Mouse (Mus musculus): Measurements from ENCODE around the gene Rd3l.
"Not testable (repeated sequence)": the region's sequence is repeated elsewhere in the genome, so short reads cannot be mapped to it uniquely, and the experiment has no call there.

Gene Rd3l

GRCm38 (mm10) chr12:111966683-111967173 lies 14.4 kb downstream of the Rd3l start, which contains the start of gene Atp5mpl:
Gene Atp5mpl, minus strand, starts transcription at chr12:111966977.
- DNase-seq (ENCODE audit: low read depth, low spot score): peak; percentile 86

- no peak for DNase-seq (ENCODE audit: low read depth, low spot score)
These were observed 17.8 kb downstream of the Rd3l start for GRCm38 (mm10) chr12:111963339-111963738.

- no peak for DNase-seq (ENCODE audit: low read depth, low spot score)
These were observed 22.8 kb downstream of the Rd3l start for GRCm38 (mm10) chr12:111958101-111958865.

GRCm38 (mm10) chr12:111956173-111956572 lies 24.9 kb downstream of the Rd3l start:
- DNase-seq (ENCODE audit: low read depth, low spot score): no peak

GRCm38 (mm10) chr12:111951701-111952100 lies 29.4 kb downstream of the Rd3l start:
- no peak for DNase-seq (ENCODE audit: low read depth, low spot score)

- DNase-seq (ENCODE audit: low read depth, low spot score): no peak
These were observed 30.6 kb downstream of the Rd3l start for GRCm38 (mm10) chr12:111950486-111950885.

GRCm38 (mm10) chr12:111946716-111947115 lies 34.4 kb downstream of the Rd3l start:
- DNase-seq (ENCODE audit: low read depth, low spot score): no peak

- DNase-seq (ENCODE audit: low read depth, low spot score): not testable (repeated sequence)
These were observed 35.1 kb downstream of the Rd3l start for GRCm38 (mm10) chr12:111945765-111946655.

GRCm38 (mm10) chr12:111945115-111945514 lies 36.0 kb downstream of the Rd3l start:
- DNase-seq (ENCODE audit: low read depth, low spot score): no peak

GRCm38 (mm10) chr12:111944065-111944987 lies 36.8 kb downstream of the Rd3l start:
- not testable (repeated sequence) for DNase-seq (ENCODE audit: low read depth, low spot score)

- DNase-seq (ENCODE audit: low read depth, low spot score): no peak
These were observed 37.6 kb downstream of the Rd3l start for GRCm38 (mm10) chr12:111943421-111944064.

- no peak for DNase-seq (ENCODE audit: low read depth, low spot score)
These were observed 42.4 kb downstream of the Rd3l start for GRCm38 (mm10) chr12:111938623-111939177.

- DNase-seq (ENCODE audit: low read depth, low spot score): no peak
These were observed 44.2 kb downstream of the Rd3l start for GRCm38 (mm10) chr12:111936706-111937550.

GRCm38 (mm10) chr12:111933971-111934370 lies 47.1 kb downstream of the Rd3l start:
- DNase-seq (ENCODE audit: low read depth, low spot score): no peak

GRCm38 (mm10) chr12:111933032-111933704 lies 47.9 kb downstream of the Rd3l start:
- no peak for DNase-seq (ENCODE audit: low read depth, low spot score)

GRCm38 (mm10) chr12:111932513-111932912 lies 48.6 kb downstream of the Rd3l start:
- no peak for DNase-seq (ENCODE audit: low read depth, low spot score)

- DNase-seq (ENCODE audit: low read depth, low spot score): no peak
These were observed 49.6 kb downstream of the Rd3l start for GRCm38 (mm10) chr12:111931411-111932025.
